8 mouse cellular contexts compared by ENCODE assay signal in genomic region chr5:125252664-125253063, GRCm38 (mm10).
DNase-seq lines count a peak whose midpoint lies in the region; TF ChIP-seq lines count a peak whose summit lies in the region.
"Had no signal": no experiment of that assay in that cellular context is flagged by ENCODE, and none has a peak within 500 bp of the region (broad histone marks: within the 10 kb centered on the region; RNA-seq: fewer than 3 reads in every experiment).

No protein-coding gene starts in this region.

- peaks cover 11% of the 10 kb centered on the region for H3K4me1 ChIP-seq in heart, adult 2 months (ENCODE audit: control insufficient read depth, insufficient read depth, low read length)

- peak overlapping the region; percentile 24 for H3K27ac ChIP-seq in heart, adult 2 months

- TF ChIP-seq EP300 in heart, adult 2 months (IDR thresholded peaks at IDR 0.05; ENCODE audit: insufficient read depth, low read depth, low read length): peak; percentile 9; the same call in 1 of the 2 replicates

- 15% methylated on average over 8 of the region's 8 CpGs for WGBS in heart, adult 2 months

- intact Hi-C loops in heart, adult 2 months (cut with DNase I): no loop called here

- H3K36me3 ChIP-seq in heart, adult 2 months (ENCODE audit: control insufficient read depth, insufficient read depth, low read length): no peaks in the 10 kb centered on the region

- H3K27me3 ChIP-seq in heart, adult 2 months (ENCODE audit: control insufficient read depth, insufficient read depth, low read length): no peaks in the 10 kb centered on the region

- no peak for TF ChIP-seq POLR2A in heart, adult 2 months (IDR thresholded peaks at IDR 0.05; ENCODE audit: insufficient read depth, low read depth, low read length)

- peak; percentile 56 for DNase-seq in urinary bladder, postnatal 25 days (ENCODE audit: low spot score)
- DNase-seq in urinary bladder, adult 2 months (ENCODE audit: low spot score): no peak
- DNase-seq in heart, adult 2 months: peak; percentile 70 to 84
- peak; percentile 80 to 87 for DNase-seq in lung, adult 18-20 months
- no peak for DNase-seq in retina, postnatal 1 day
- no peak for DNase-seq in thymus, postnatal 25 days
- DNase-seq in thymus, postnatal 14 days: no peak
- DNase-seq: right cerebral cortex, postnatal 14 days had no signal

- no peak overlapping the region for H3K4me3 ChIP-seq in heart, adult 2 months

- H3K79me2 ChIP-seq in heart, adult 2 months (replicated peaks; ENCODE audit: control insufficient read depth, insufficient read depth, low read length): no peaks in the 10 kb centered on the region

- no peak for TF ChIP-seq CTCF in heart, adult 2 months (IDR thresholded peaks at IDR 0.05)

- peak overlapping the region; percentile 11; the same call in 1 of the 2 replicates for H3K9ac ChIP-seq in heart, adult 2 months (ENCODE audit: low read depth, low read length)

Comparison
In these comparisons a context has a peak if more than half of its experiments do, and no peak if none do; other contexts are left out.
1. DNase-seq: peak in urinary bladder, postnatal 25 days (single experiment), heart, adult 2 months (2 of 2) and lung, adult 18-20 months (2 of 2); none in urinary bladder, adult 2 months (single experiment), retina, postnatal 1 day (single experiment), thymus, postnatal 25 days (single experiment) and thymus, postnatal 14 days (single experiment).